Mouse (Mus musculus) lung, embryonic 15.5 days (tissue): Measurements from ENCODE around the gene Dock8. TPM values are rescaled to one million over a fixed set of nuclear protein-coding genes. Genes with fewer than 3 reads are reported as not detected.

Experiments used
- ATAC-seq: fragments of 200-750 bp; cut with Nextera tagmentation; 2 replicates; pipeline ENCODE4 v1.8.0; 2017; ENCODE audit warnings: moderate number of reproducible peaks, borderline replicate concordance; ENCODE audit not compliant: low FRiP score, low TSS enrichment; ENCODE audit errors: extremely low read depth
- H3K27ac ChIP-seq: fragments of 300-500 bp; sonication (generic); 2 replicates; pipeline ENCODE4 v1.5.1; 2015; ENCODE audit warnings: moderate library complexity, mild to moderate bottlenecking, inconsistent platforms
- H3K27me3 ChIP-seq: fragments of 300-500 bp; sonication (generic); 2 replicates; pipeline ENCODE4 v1.6.1; 2015; ENCODE audit warnings: inconsistent platforms
- H3K36me3 ChIP-seq: fragments of 300-500 bp; sonication (generic); 2 replicates; pipeline ENCODE4 v1.6.1; 2015; ENCODE audit warnings: inconsistent platforms
- H3K4me1 ChIP-seq: fragments of 300-500 bp; sonication (generic); 2 replicates; pipeline ENCODE4 v1.6.1; 2015; ENCODE audit warnings: inconsistent platforms
- H3K4me2 ChIP-seq: fragments of 300-500 bp; sonication (generic); 2 replicates; pipeline ENCODE4 v1.6.1; 2015; ENCODE audit warnings: inconsistent platforms, mild to moderate bottlenecking, moderate library complexity
- H3K4me3 ChIP-seq: fragments of 300-500 bp; sonication (generic); 2 replicates; pipeline ENCODE4 v1.5.1; 2015; ENCODE audit warnings: mild to moderate bottlenecking, inconsistent platforms
- H3K9ac ChIP-seq: fragments of 300-500 bp; sonication (generic); 2 replicates; pipeline ENCODE4 v1.6.1; 2015; ENCODE audit warnings: inconsistent platforms
- H3K9me3 ChIP-seq: fragments of 300-500 bp; sonication (generic); 2 replicates; pipeline ENCODE4 v1.6.1; 2016; ENCODE audit warnings: inconsistent platforms
- WGBS: fragments of 180-500 bp; shearing (Covaris S2); methylation state at CpG from one replicate; pipeline ENCODE4 v1.1.7; 2015; 5-methylcytosine and 5-hydroxymethylcytosine counted together
- polyA plus RNA-seq: library from polyadenylated mRNA; unstranded; fragments of >200 nt; fragmentation: Nextera tagmentation; extraction: Ambion mirVana; gene quantifications from 2 replicates; pipeline ENCODE4 v1.2.1, GENCODE M21; 2015

The Dock8 gene
- polyA plus RNA-seq, 1 experiment from 2014 or later, result 4.5 TPM

DNA sequence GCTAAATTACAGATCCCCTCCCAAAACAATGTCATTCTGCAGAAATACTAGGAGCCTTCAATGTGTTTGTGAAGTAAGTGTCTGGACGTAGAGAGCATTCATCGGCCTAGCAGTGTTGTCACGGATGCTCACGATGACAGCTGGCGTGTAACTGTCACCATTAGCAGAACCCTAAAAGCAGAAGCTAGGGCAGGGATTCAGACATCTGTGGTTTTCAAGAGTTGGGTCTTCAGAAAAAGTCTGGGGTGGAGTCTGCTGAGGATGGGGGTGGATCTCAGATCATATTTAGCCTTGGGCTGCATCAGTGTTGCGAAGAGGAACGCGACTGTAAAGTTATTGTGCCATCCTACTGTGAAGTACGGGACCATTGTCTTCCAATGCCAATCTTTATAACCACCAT lies 73.2 kb downstream of the Dock8 start:
- no peak overlapping the region for H3K4me3 ChIP-seq
- H3K4me2 ChIP-seq, result no peak overlapping the region
- 93% methylated on average over 9 of the region's 9 CpGs for WGBS
- no peak for ATAC-seq
- H3K27ac ChIP-seq, result no peak overlapping the region
- H3K36me3 ChIP-seq, result no peaks in the 10 kb centered on the region
- no peak overlapping the region for H3K9ac ChIP-seq
- H3K9me3 ChIP-seq, result no peaks in the 10 kb centered on the region
- H3K4me1 ChIP-seq, result no peaks in the 10 kb centered on the region
- no peaks in the 10 kb centered on the region for H3K27me3 ChIP-seq

DNA sequence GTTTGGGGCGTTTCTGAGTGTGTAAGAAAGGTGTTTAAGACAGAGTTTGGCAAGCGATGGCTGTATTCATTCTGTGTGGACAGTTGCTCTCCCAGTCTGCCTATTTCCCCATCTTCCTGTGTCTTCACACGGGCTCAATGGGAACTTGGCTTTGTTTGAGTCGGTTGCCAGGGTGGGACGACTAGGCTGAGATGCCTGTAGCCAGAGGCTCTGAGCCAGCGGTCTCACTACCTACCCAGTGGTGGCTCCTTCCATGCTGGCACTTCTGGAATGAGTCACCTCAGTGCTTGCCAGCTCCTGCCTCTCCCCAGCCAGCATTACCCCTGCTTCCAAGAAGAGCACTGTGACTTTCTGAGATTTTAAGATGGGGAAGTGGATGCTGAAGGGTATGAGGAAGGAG lies 75.4 kb downstream of the Dock8 start:
- Histone ChIP-seq H3K4me2 (no peak overlapping the region), H3K27me3 (no peaks in the 10 kb centered on the region), H3K4me3 (no peak overlapping the region), H3K4me1 (no peaks in the 10 kb centered on the region), H3K9me3 (no peaks in the 10 kb centered on the region), H3K27ac (no peak overlapping the region), H3K9ac (no peak overlapping the region), H3K36me3 (no peaks in the 10 kb centered on the region)
- WGBS, result 72% methylated on average over 6 of the region's 6 CpGs
- ATAC-seq, result no peak

DNA sequence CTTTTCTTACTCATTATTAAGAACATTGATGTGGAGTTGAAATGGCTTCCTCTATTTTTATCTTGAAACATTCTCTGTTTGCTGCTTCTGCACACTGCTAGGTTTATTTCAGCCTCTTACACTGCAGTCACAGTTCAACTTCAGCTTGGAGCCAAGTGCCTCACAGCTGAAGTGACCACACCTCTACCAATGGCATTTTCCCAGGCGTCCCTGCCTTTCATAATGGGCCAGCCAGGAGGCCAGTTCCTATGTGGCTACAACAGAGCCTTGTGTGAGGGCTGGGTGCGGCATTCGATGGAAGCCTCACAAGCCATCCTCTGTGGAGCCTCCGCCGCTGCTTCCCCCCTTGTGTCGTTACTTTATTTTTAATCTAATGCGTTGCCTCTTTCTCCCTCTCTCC lies 78.3 kb downstream of the Dock8 start:
- Histone ChIP-seq H3K9ac (no peak overlapping the region), H3K4me1 (no peaks in the 10 kb centered on the region), H3K4me2 (no peak overlapping the region), H3K9me3 (no peaks in the 10 kb centered on the region), H3K27me3 (no peaks in the 10 kb centered on the region), H3K4me3 (no peak overlapping the region), H3K36me3 (no peaks in the 10 kb centered on the region), H3K27ac (no peak overlapping the region)
- WGBS, result 59% methylated on average over 7 of the region's 7 CpGs
- no peak for ATAC-seq

DNA sequence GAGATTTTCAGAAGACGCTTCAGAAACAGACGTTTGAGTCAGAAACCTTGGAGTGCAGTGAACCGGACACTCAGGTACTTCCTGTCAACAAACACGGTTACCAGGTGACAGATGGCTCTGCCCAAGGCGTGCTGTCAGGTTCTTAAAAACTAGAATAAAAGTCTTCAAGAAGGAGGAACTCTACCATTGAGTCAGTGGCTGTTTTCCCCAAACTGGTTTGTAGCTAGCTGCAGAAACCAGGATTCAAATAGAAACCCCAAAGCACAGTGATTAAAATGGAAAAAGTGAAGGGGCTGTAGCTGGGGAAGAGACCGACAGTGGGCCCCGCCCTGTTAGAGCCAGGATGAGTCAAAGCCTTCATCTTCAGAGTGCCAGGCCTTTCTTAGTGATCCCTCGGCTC lies 78.8 kb downstream of the Dock8 start:
- no peak overlapping the region for H3K27ac ChIP-seq
- H3K4me1 ChIP-seq, result no peaks in the 10 kb centered on the region
- H3K9me3 ChIP-seq, result no peaks in the 10 kb centered on the region
- no peaks in the 10 kb centered on the region for H3K36me3 ChIP-seq
- no peaks in the 10 kb centered on the region for H3K27me3 ChIP-seq
- H3K4me2 ChIP-seq, result no peak overlapping the region
- H3K4me3 ChIP-seq, result no peak overlapping the region
- ATAC-seq, result no peak
- WGBS, result 58% methylated on average over 8 of the region's 8 CpGs
- H3K9ac ChIP-seq, result no peak overlapping the region

DNA sequence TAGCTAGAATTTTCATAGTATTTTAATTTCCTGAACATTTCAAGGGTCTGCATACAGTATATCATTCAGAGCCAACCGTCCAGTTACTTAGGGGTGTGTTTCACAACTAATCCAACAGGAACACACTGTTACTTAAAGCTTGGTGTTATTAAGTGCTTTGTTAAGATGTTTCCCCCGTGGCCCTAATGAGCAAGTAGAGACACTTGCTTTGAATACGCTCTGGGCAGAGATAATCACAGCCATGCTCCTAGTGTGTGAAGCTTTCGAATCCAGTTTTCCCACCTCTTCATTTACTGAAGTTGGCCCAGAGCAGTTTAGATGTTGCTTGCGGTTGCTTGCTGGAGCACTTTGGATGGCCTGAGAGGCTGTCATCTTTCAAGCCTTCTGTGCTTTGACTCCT lies 80.8 kb downstream of the Dock8 start:
- Histone ChIP-seq H3K9ac (no peak overlapping the region), H3K4me3 (no peak overlapping the region), H3K36me3 (no peaks in the 10 kb centered on the region), H3K27me3 (no peaks in the 10 kb centered on the region), H3K4me2 (no peak overlapping the region), H3K4me1 (no peaks in the 10 kb centered on the region), H3K27ac (no peak overlapping the region), H3K9me3 (no peaks in the 10 kb centered on the region)
- no peak for ATAC-seq
- WGBS, result 84% methylated on average over 5 of the region's 5 CpGs

DNA sequence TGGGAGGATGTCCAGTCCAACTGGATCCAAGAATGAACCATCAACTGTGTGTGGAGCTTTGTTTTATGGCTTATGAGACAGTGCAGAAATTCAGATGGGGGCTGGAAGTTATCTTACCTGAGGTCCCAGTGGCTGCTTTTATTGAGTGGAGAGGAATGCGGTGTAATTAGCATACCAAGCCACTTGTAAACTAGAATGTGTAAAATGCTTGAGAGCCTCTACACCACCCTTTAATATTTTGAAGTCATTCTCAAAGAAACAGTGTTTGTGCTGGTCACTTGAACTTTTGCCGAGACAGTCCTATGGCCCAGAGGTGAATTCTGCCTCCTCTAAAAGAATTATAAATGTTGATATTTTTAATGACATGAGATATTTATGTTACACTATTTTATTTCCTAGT lies 83.5 kb downstream of the Dock8 start:
- no peak for ATAC-seq
- Histone ChIP-seq H3K4me3 (no peak overlapping the region), H3K9ac (no peak overlapping the region), H3K4me2 (no peak overlapping the region), H3K27me3 (no peaks in the 10 kb centered on the region), H3K9me3 (no peaks in the 10 kb centered on the region), H3K36me3 (no peaks in the 10 kb centered on the region), H3K4me1 (peaks cover 4% of the 10 kb centered on the region; the same call in 1 of the 2 replicates), H3K27ac (no peak overlapping the region)
- WGBS, result 71% methylated on average over 2 of the region's 2 CpGs

DNA sequence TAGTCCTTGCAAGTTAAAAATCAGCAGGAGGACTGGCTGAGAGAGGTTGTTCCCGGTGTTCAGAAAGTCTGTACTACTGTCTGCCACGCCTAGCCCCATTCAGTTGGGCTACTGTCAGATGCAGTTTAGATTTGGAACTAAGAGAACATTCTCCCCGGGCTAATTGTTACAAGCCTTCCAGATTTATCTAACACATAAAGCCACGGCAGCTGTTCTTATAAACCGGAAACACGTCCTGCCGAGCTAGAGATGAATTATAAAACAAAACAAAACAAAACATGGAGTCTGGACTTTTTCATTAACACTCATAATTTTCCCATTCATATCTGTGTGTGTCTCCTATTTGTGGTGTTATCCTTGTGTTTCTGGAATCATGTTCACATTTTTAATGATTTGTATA lies 87.8 kb downstream of the Dock8 start:
- ATAC-seq, result no peak
- H3K9me3 ChIP-seq, result no peaks in the 10 kb centered on the region
- H3K4me1 ChIP-seq, result peaks cover 4% of the 10 kb centered on the region; the same call in 1 of the 2 replicates
- H3K27me3 ChIP-seq, result no peaks in the 10 kb centered on the region
- H3K27ac ChIP-seq, result no peak overlapping the region
- no peak overlapping the region for H3K4me2 ChIP-seq
- H3K9ac ChIP-seq, result no peak overlapping the region
- H3K4me3 ChIP-seq, result no peak overlapping the region
- no peaks in the 10 kb centered on the region for H3K36me3 ChIP-seq
- 47% methylated on average over 7 of the region's 7 CpGs for WGBS

DNA sequence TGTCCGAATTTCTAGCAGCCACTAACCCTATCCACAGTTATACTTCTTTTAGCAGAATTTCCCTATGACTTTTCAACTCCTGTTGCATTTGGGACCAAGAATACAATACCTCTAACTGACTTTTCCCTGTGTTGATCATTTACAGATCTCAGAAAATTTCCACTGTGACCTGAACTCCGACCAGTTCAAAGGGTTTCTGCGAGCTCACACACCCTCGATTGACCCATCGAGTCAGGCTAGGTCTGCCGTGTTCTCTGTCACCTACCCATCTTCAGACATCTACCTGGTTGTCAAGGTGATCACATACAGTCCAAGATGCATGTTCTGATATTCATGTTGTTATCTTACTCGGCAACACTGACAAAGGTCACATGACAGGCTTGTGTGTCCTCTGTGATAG lies 90.4 kb downstream of the Dock8 start:
- H3K27me3 ChIP-seq, result no peaks in the 10 kb centered on the region
- ATAC-seq, result no peak
- H3K27ac ChIP-seq, result no peak overlapping the region
- no peak overlapping the region for H3K9ac ChIP-seq
- 86% methylated on average over 7 of the region's 7 CpGs for WGBS
- H3K36me3 ChIP-seq, result no peaks in the 10 kb centered on the region
- no peaks in the 10 kb centered on the region for H3K9me3 ChIP-seq
- H3K4me1 ChIP-seq, result peaks cover 4% of the 10 kb centered on the region; the same call in 1 of the 2 replicates
- no peak overlapping the region for H3K4me2 ChIP-seq
- H3K4me3 ChIP-seq, result no peak overlapping the region

DNA sequence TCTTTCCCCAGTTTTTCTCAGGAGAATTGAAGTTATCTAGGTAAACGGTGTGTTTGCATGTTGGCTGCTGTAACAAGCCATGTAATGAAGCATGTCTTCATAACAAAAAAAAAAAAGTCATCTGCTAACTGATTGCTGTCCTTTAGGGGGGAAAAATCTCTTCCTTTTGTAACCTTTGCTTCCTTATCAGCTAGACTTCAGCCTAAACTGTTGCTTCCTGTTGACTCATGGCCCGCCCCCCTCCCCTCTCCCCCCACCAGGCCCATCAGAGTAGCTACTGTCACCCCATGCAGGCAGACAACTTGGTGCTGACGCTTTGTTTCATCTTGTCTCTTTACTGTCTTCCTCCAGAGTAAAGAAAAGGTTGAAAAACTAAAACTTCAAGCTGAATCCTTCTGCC lies 95.8 kb downstream of the Dock8 start:
- no peaks in the 10 kb centered on the region for H3K36me3 ChIP-seq
- H3K4me3 ChIP-seq, result no peak overlapping the region
- WGBS, result 18% methylated on average over 3 of the region's 3 CpGs
- H3K9me3 ChIP-seq, result no peaks in the 10 kb centered on the region
- no peak overlapping the region for H3K4me2 ChIP-seq
- no peaks in the 10 kb centered on the region for H3K27me3 ChIP-seq
- H3K9ac ChIP-seq, result no peak overlapping the region
- no peak overlapping the region for H3K27ac ChIP-seq
- ATAC-seq, result no peak
- H3K4me1 ChIP-seq, result no peaks in the 10 kb centered on the region

DNA sequence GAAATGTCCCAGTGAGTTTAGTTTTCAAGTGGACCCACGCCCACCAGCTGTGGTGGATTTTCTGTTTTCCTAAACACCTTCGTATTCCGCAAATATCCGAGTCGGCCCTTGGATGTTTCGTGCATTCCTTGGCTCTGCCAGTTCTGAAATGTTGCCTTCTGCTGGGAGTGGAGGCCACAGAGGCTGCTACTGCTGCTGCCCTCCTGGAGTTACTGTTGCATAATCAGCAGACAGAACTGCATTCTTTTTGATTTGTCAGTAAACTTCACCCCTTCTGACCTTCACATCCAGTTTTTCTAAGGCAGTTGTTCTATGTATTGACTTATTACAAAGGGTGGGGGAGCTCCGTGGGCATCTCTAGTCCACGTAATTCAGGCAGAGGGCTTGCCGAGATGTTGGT lies 97.0 kb downstream of the Dock8 start:
- Histone ChIP-seq H3K9ac (no peak overlapping the region), H3K4me3 (no peak overlapping the region), H3K4me2 (no peak overlapping the region), H3K36me3 (no peaks in the 10 kb centered on the region), H3K4me1 (no peaks in the 10 kb centered on the region), H3K9me3 (no peaks in the 10 kb centered on the region), H3K27me3 (no peaks in the 10 kb centered on the region), H3K27ac (no peak overlapping the region)
- ATAC-seq, result no peak
- 71% methylated on average over 9 of the region's 9 CpGs for WGBS

DNA sequence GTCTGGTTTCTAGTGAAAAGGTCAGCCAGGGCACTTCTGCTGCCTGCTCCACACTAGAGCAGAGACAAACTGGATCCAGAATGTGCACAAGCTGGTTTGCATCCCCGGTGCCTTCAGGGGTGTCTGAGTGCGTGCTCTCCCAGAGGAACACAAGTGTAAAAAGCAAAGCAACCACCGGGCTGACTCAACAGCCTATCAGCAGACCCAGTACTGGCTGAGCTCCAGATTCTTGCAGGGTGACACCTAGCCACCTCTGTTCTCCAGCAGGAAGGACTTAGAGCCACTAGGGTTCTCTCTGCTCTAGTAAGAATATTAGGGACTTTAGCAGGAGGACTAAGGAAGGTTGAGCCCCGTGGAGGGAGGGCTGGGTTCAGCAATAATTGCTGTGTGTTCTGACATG lies 97.7 kb downstream of the Dock8 start:
- no peak overlapping the region for H3K4me2 ChIP-seq
- no peak overlapping the region for H3K4me3 ChIP-seq
- no peaks in the 10 kb centered on the region for H3K4me1 ChIP-seq
- no peak for ATAC-seq
- no peaks in the 10 kb centered on the region for H3K27me3 ChIP-seq
- no peak overlapping the region for H3K9ac ChIP-seq
- H3K9me3 ChIP-seq, result no peaks in the 10 kb centered on the region
- H3K36me3 ChIP-seq, result no peaks in the 10 kb centered on the region
- 29% methylated on average over 4 of the region's 4 CpGs for WGBS
- H3K27ac ChIP-seq, result no peak overlapping the region

DNA sequence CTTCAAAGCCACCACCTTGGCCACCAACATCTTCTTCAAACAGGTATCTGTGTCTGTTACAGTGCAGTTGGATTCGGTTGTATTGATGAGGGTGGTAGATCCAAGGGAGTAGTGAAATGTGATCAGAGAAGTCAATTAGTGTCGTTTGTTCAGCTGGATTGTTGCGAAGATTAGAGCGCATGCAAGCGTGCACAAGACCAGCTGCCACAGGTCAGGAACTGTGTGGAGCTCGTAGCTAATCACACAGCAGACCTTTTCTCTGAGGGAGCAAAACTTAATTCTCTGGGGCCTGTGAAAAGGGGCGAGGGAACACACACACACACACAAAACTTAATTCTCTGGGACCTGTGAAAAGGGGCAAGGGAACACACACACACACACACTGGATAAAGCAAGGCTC lies 98.2 kb downstream of the Dock8 start:
- Histone ChIP-seq H3K36me3 (no peaks in the 10 kb centered on the region), H3K4me1 (no peaks in the 10 kb centered on the region), H3K4me3 (no peak overlapping the region), H3K27me3 (no peaks in the 10 kb centered on the region), H3K4me2 (no peak overlapping the region), H3K9ac (no peak overlapping the region), H3K27ac (no peak overlapping the region), H3K9me3 (no peaks in the 10 kb centered on the region)
- no peak for ATAC-seq
- WGBS, result 50% methylated on average over 7 of the region's 7 CpGs

DNA sequence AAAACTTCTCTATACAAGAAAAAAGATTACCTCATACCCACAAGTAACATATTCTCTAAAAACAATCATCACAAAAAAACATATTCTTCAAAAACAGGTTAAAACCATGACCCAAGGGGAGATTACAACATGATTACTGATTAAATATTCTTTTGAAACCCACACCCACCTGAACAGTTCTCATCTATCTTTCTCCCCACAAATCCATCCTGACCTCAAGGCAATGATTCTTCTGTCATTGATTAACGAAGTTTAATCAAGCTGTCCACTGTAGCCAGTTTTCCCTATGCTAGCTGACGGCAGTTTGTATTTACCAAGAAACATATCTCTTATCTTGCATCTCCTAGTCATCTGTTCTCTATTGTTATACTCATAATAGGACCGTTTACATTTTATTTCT lies 98.6 kb downstream of the Dock8 start:
- Histone ChIP-seq H3K27ac (no peak overlapping the region), H3K4me2 (no peak overlapping the region), H3K4me3 (no peak overlapping the region), H3K4me1 (no peaks in the 10 kb centered on the region), H3K27me3 (no peaks in the 10 kb centered on the region), H3K9ac (no peak overlapping the region), H3K9me3 (no peaks in the 10 kb centered on the region), H3K36me3 (no peaks in the 10 kb centered on the region)
- ATAC-seq, result no peak
- WGBS, result 60% methylated on average over 3 of the region's 3 CpGs
